Mouse (Mus musculus) hindbrain, embryonic 13.5 days (tissue): ENCODE measurements around the gene Adcy5. TPM values are rescaled to one million over a fixed set of nuclear protein-coding genes. Genes with fewer than 3 reads are reported as not detected.

Experiments
- ATAC-seq: fragments of 200-750 bp; cut with Nextera tagmentation; 2 replicates; pipeline ENCODE4 v1.8.0; 2017; ENCODE audit warnings: moderate TSS enrichment; ENCODE audit not compliant: low FRiP score
- H3K27ac ChIP-seq: fragments of 300-500 bp; sonication (generic); 2 replicates; pipeline ENCODE4 v1.5.1; 2015; ENCODE audit warnings: inconsistent platforms, mild to moderate bottlenecking, moderate library complexity
- H3K27me3 ChIP-seq: fragments of 300-500 bp; sonication (generic); 2 replicates; pipeline ENCODE4 v1.6.1; 2015; ENCODE audit warnings: mild to moderate bottlenecking, inconsistent platforms
- H3K36me3 ChIP-seq: fragments of 300-500 bp; sonication (generic); 2 replicates; pipeline ENCODE4 v1.6.1; 2015; ENCODE audit warnings: mild to moderate bottlenecking, inconsistent platforms
- H3K4me1 ChIP-seq: fragments of 300-500 bp; sonication (generic); replicated peaks from 2 replicates; pipeline ENCODE4 v1.6.1; 2015; ENCODE audit warnings: inconsistent platforms
- H3K4me2 ChIP-seq: fragments of 300-500 bp; sonication (generic); 2 replicates; pipeline ENCODE4 v1.6.1; 2015; ENCODE audit warnings: inconsistent platforms, mild to moderate bottlenecking, moderate library complexity
- H3K4me3 ChIP-seq: fragments of 300-500 bp; sonication (generic); 2 replicates; pipeline ENCODE4 v1.5.1; 2015; ENCODE audit warnings: mild to moderate bottlenecking, inconsistent platforms
- H3K9ac ChIP-seq: fragments of 300-500 bp; sonication (generic); 2 replicates; pipeline ENCODE4 v1.6.1; 2015; ENCODE audit warnings: mild to moderate bottlenecking, inconsistent platforms
- H3K9me3 ChIP-seq: fragments of 300-500 bp; sonication (generic); 2 replicates; pipeline ENCODE4 v1.6.1; 2016; ENCODE audit warnings: inconsistent platforms
- WGBS: fragments of 180-500 bp; shearing (Covaris S2); methylation state at CpG from one replicate; pipeline ENCODE4 v1.1.7; 2015; 5-methylcytosine and 5-hydroxymethylcytosine counted together
- polyA plus RNA-seq: library from polyadenylated mRNA; unstranded; fragments of >200 nt; fragmentation: Nextera tagmentation; extraction: Ambion mirVana; gene quantifications from 2 replicates; pipeline ENCODE4 v1.2.1, GENCODE M21; 2015

Gene Adcy5
- polyA plus RNA-seq, 1 experiment from 2014 or later = 5.0 TPM

GRCm38 (mm10) chr16:35159991-35160390 lies 5.3 kb downstream of the Adcy5 start:
- Histone ChIP-seq H3K9me3 (no peaks in the 10 kb centered on the region), H3K27ac (no peak overlapping the region), H3K36me3 (peaks cover 3% of the 10 kb centered on the region; the same call in 1 of the 2 replicates), H3K4me3 (peak overlapping the region; percentile 17), H3K4me2 (peak overlapping the region; percentile 79), H3K9ac (0 out of 2 replicates have a peak overlapping the region, but pooled peaks have one; percentile 8), H3K4me1 (peaks cover 82% of the 10 kb centered on the region), H3K27me3 (peaks cover 18% of the 10 kb centered on the region)
- no peak for ATAC-seq
- WGBS = 55% methylated on average over 4 of the region's 4 CpGs

GRCm38 (mm10) chr16:35164361-35165224 lies 9.9 kb downstream of the Adcy5 start:
- H3K4me3 ChIP-seq = no peak overlapping the region
- H3K9me3 ChIP-seq = no peaks in the 10 kb centered on the region
- H3K9ac ChIP-seq = no peak overlapping the region
- peak overlapping the region; percentile 58 for H3K27ac ChIP-seq
- peaks cover 60% of the 10 kb centered on the region for H3K4me1 ChIP-seq
- H3K36me3 ChIP-seq = no peaks in the 10 kb centered on the region; the same call in 1 of the 2 replicates
- peak; percentile 64 for ATAC-seq
- peak overlapping the region; percentile 35 for H3K4me2 ChIP-seq
- WGBS = 31% methylated on average over 19 of the region's 19 CpGs
- no peaks in the 10 kb centered on the region for H3K27me3 ChIP-seq

- H3K9ac ChIP-seq = no peak overlapping the region
- no peak overlapping the region for H3K27ac ChIP-seq
- H3K36me3 ChIP-seq = no peaks in the 10 kb centered on the region; the same call in 1 of the 2 replicates
- no peak for ATAC-seq
- no peak overlapping the region for H3K4me2 ChIP-seq
- no peaks in the 10 kb centered on the region for H3K27me3 ChIP-seq
- WGBS = 70% methylated on average over 6 of the region's 6 CpGs
- no peaks in the 10 kb centered on the region for H3K9me3 ChIP-seq
- peaks cover 52% of the 10 kb centered on the region for H3K4me1 ChIP-seq
- no peak overlapping the region for H3K4me3 ChIP-seq
These were observed 10.7 kb downstream of the Adcy5 start for GRCm38 (mm10) chr16:35165361-35165760.

GRCm38 (mm10) chr16:35165788-35166187 lies 11.1 kb downstream of the Adcy5 start:
- no peak overlapping the region for H3K27ac ChIP-seq
- H3K27me3 ChIP-seq = no peaks in the 10 kb centered on the region
- H3K4me2 ChIP-seq = no peak overlapping the region
- H3K9me3 ChIP-seq = no peaks in the 10 kb centered on the region
- no peak overlapping the region for H3K4me3 ChIP-seq
- no peak for ATAC-seq
- 77% methylated on average over 3 of the region's 3 CpGs for WGBS
- H3K9ac ChIP-seq = no peak overlapping the region
- H3K4me1 ChIP-seq = peaks cover 48% of the 10 kb centered on the region
- H3K36me3 ChIP-seq = no peaks in the 10 kb centered on the region; the same call in 1 of the 2 replicates

- no peak overlapping the region for H3K4me2 ChIP-seq
- 83% methylated on average over 7 of the region's 7 CpGs for whole genome bisulfite sequencing
- H3K4me1 ChIP-seq = peaks cover 31% of the 10 kb centered on the region
- H3K9ac ChIP-seq = no peak overlapping the region
- H3K36me3 ChIP-seq = no peaks in the 10 kb centered on the region; the same call in 1 of the 2 replicates
- H3K4me3 ChIP-seq = no peak overlapping the region
- H3K27ac ChIP-seq = no peak overlapping the region
- H3K27me3 ChIP-seq = no peaks in the 10 kb centered on the region
- no peak for ATAC-seq
- no peaks in the 10 kb centered on the region for H3K9me3 ChIP-seq
These were observed 14.8 kb downstream of the Adcy5 start for GRCm38 (mm10) chr16:35169431-35169830.

GRCm38 (mm10) chr16:35172195-35172594 lies 17.5 kb downstream of the Adcy5 start:
- H3K27ac ChIP-seq = no peak overlapping the region
- 91% methylated on average over 5 of the region's 5 CpGs for WGBS
- no peak overlapping the region for H3K9ac ChIP-seq
- no peak overlapping the region for H3K4me2 ChIP-seq
- H3K9me3 ChIP-seq = no peaks in the 10 kb centered on the region
- no peaks in the 10 kb centered on the region; the same call in 1 of the 2 replicates for H3K36me3 ChIP-seq
- H3K27me3 ChIP-seq = no peaks in the 10 kb centered on the region
- peaks cover 5% of the 10 kb centered on the region; the same call in 1 of the 2 replicates for H3K4me1 ChIP-seq
- no peak overlapping the region for H3K4me3 ChIP-seq
- ATAC-seq = no peak

GRCm38 (mm10) chr16:35178516-35178915 lies 23.8 kb downstream of the Adcy5 start:
- ATAC-seq = no peak
- no peaks in the 10 kb centered on the region for H3K9me3 ChIP-seq
- H3K27ac ChIP-seq = peak overlapping the region; percentile 3; the same call in 1 of the 2 replicates
- H3K27me3 ChIP-seq = no peaks in the 10 kb centered on the region
- H3K9ac ChIP-seq = no peak overlapping the region
- H3K4me1 ChIP-seq = peaks cover 27% of the 10 kb centered on the region
- no peak overlapping the region for H3K4me3 ChIP-seq
- WGBS = 90% methylated on average over 3 of the region's 3 CpGs
- H3K4me2 ChIP-seq = no peak overlapping the region
- H3K36me3 ChIP-seq = peaks cover 14% of the 10 kb centered on the region

- Histone ChIP-seq H3K36me3 (peaks cover 14% of the 10 kb centered on the region), H3K27ac (peak overlapping the region; percentile 3; the same call in 1 of the 2 replicates), H3K4me1 (peaks cover 26% of the 10 kb centered on the region), H3K27me3 (no peaks in the 10 kb centered on the region), H3K4me2 (no peak overlapping the region), H3K9me3 (no peaks in the 10 kb centered on the region), H3K4me3 (no peak overlapping the region), H3K9ac (no peak overlapping the region)
- ATAC-seq = no peak
- WGBS = 61% methylated on average over 8 of the region's 8 CpGs
These were observed 24.4 kb downstream of the Adcy5 start for GRCm38 (mm10) chr16:35179082-35179481.

GRCm38 (mm10) chr16:35183161-35183560 lies 28.5 kb downstream of the Adcy5 start:
- peaks cover 14% of the 10 kb centered on the region for H3K36me3 ChIP-seq
- no peaks in the 10 kb centered on the region for H3K9me3 ChIP-seq
- H3K4me3 ChIP-seq = no peak overlapping the region
- no peak for ATAC-seq
- H3K4me2 ChIP-seq = no peak overlapping the region
- no peak overlapping the region for H3K9ac ChIP-seq
- no peaks in the 10 kb centered on the region for H3K27me3 ChIP-seq
- peaks cover 36% of the 10 kb centered on the region for H3K4me1 ChIP-seq
- 77% methylated on average over 11 of the region's 11 CpGs for WGBS
- no peak overlapping the region for H3K27ac ChIP-seq

GRCm38 (mm10) chr16:35188111-35188510 lies 33.4 kb downstream of the Adcy5 start:
- no peaks in the 10 kb centered on the region for H3K36me3 ChIP-seq
- H3K27me3 ChIP-seq = no peaks in the 10 kb centered on the region
- H3K27ac ChIP-seq = no peak overlapping the region
- H3K4me3 ChIP-seq = no peak overlapping the region
- no peak for ATAC-seq
- no peak overlapping the region for H3K4me2 ChIP-seq
- WGBS = 86% methylated on average over 4 of the region's 4 CpGs
- H3K9me3 ChIP-seq = no peaks in the 10 kb centered on the region
- no peak overlapping the region for H3K9ac ChIP-seq
- peaks cover 37% of the 10 kb centered on the region for H3K4me1 ChIP-seq

- ATAC-seq = no peak
- 0 out of 2 replicates have a peak overlapping the region, but pooled peaks have one; percentile 29 for H3K9ac ChIP-seq
- 78% methylated on average over 11 of the region's 11 CpGs for WGBS
These were observed 34.9 kb downstream of the Adcy5 start for GRCm38 (mm10) chr16:35189420-35190141.

GRCm38 (mm10) chr16:35190777-35191176 lies 36.1 kb downstream of the Adcy5 start:
- no peak overlapping the region for H3K4me2 ChIP-seq
- no peaks in the 10 kb centered on the region for H3K36me3 ChIP-seq
- WGBS = 76% methylated on average over 7 of the region's 7 CpGs
- no peaks in the 10 kb centered on the region for H3K9me3 ChIP-seq
- H3K4me1 ChIP-seq = peaks cover 41% of the 10 kb centered on the region
- H3K27ac ChIP-seq = no peak overlapping the region
- H3K4me3 ChIP-seq = no peak overlapping the region
- ATAC-seq = no peak
- no peak overlapping the region for H3K9ac ChIP-seq
- no peaks in the 10 kb centered on the region for H3K27me3 ChIP-seq

More at GRCm38 (mm10) chr16:35189420-35190141, 34.9 kb downstream of the Adcy5 start:
- Histone ChIP-seq H3K9me3 (no peaks in the 10 kb centered on the region), H3K4me1 (peaks cover 45% of the 10 kb centered on the region), H3K36me3 (no peaks in the 10 kb centered on the region), H3K4me3 (no peak overlapping the region), H3K27me3 (no peaks in the 10 kb centered on the region), H3K27ac (no peak overlapping the region), H3K4me2 (no peak overlapping the region)
